Mouse (Mus musculus): ENCODE data around the gene Etl4. TPM values are rescaled to one million over a fixed set of nuclear protein-coding genes. Genes with fewer than 3 reads are reported as not detected.

Gene Etl4
- polyA plus RNA-seq, 2 experiments, result 2.2 to 2.3 TPM

GRCm38 (mm10) chr2:19910781-19911175, 1.2 kb downstream of the Etl4 start:
- no peak overlapping the region for H3K4me3 ChIP-seq (ENCODE audit: insufficient read depth in 1 of 2, low read depth in 2 of 2, low read length in 2 of 2)
- no peaks in the 10 kb centered on the region for H3K4me1 ChIP-seq (replicated peaks; ENCODE audit: control insufficient read depth in 2 of 2, insufficient read depth in 2 of 2, low read length in 1 of 2)
- DNase-seq (ENCODE audit: low read depth in 3 of 3, low spot score in 3 of 3), result no peak
- no peak overlapping the region for H3K27ac ChIP-seq
- no peak for TF ChIP-seq EP300 (IDR thresholded peaks at IDR 0.05; ENCODE audit: low read depth)
- no peak for TF ChIP-seq CTCF (IDR thresholded peaks at IDR 0.05; ENCODE audit: low read depth)
- H3K9me3 ChIP-seq (ENCODE audit: control insufficient read depth, low read length), result no peaks in the 10 kb centered on the region
- ATAC-seq (ENCODE audit: insufficient read depth), result no peak
- no peak overlapping the region for H3K9ac ChIP-seq (replicated peaks)
- 10% methylated on average over 8 of the region's 8 CpGs for WGBS (ENCODE audit: insufficient replicate concordance)
- H3K4me2 ChIP-seq (ENCODE audit: low read depth), result no peak overlapping the region
- no peaks in the 10 kb centered on the region for H3K36me3 ChIP-seq (replicated peaks; ENCODE audit: control insufficient read depth, insufficient read depth, low read depth)
- H3K27me3 ChIP-seq (ENCODE audit: control insufficient read depth, insufficient read depth, low read length), result peaks cover 19% of the 10 kb centered on the region

- no peaks in the 10 kb centered on the region for H3K27me3 ChIP-seq (ENCODE audit: control insufficient read depth, insufficient read depth, low read length)
- 19% methylated on average over 6 of the region's 6 CpGs for WGBS (ENCODE audit: insufficient replicate concordance)
- no peaks in the 10 kb centered on the region for H3K9me3 ChIP-seq (ENCODE audit: control insufficient read depth, low read length)
- H3K9ac ChIP-seq (replicated peaks), result no peak overlapping the region
- DNase-seq (ENCODE audit: low read depth in 3 of 3, low spot score in 3 of 3) (peak in 1 of 3 experiments; percentile 3), ATAC-seq (ENCODE audit: insufficient read depth) (no peak)
- TF ChIP-seq EP300 (IDR thresholded peaks at IDR 0.05; ENCODE audit: low read depth) (no peak), CTCF (IDR thresholded peaks at IDR 0.05; ENCODE audit: low read depth) (peak; percentile 87)
- no peak overlapping the region for H3K27ac ChIP-seq
- no peaks in the 10 kb centered on the region for H3K36me3 ChIP-seq (replicated peaks; ENCODE audit: control insufficient read depth, insufficient read depth, low read depth)
- no peak overlapping the region for H3K4me2 ChIP-seq (ENCODE audit: low read depth)
- no peaks in the 10 kb centered on the region for H3K4me1 ChIP-seq (replicated peaks; ENCODE audit: control insufficient read depth in 2 of 2, insufficient read depth in 2 of 2, low read length in 1 of 2)
- H3K4me3 ChIP-seq (ENCODE audit: insufficient read depth in 1 of 2, low read depth in 2 of 2, low read length in 2 of 2), result no peak overlapping the region
These were observed 9.6 kb downstream of the Etl4 start for GRCm38 (mm10) chr2:19919190-19919589.

GRCm38 (mm10) chr2:19930009-19930408, 20.4 kb downstream of the Etl4 start:
- H3K36me3 ChIP-seq (replicated peaks; ENCODE audit: control insufficient read depth, insufficient read depth, low read depth), result no peaks in the 10 kb centered on the region
- H3K4me1 ChIP-seq (replicated peaks; ENCODE audit: control insufficient read depth in 2 of 2, insufficient read depth in 2 of 2, low read length in 1 of 2), result no peaks in the 10 kb centered on the region
- no peak overlapping the region for H3K9ac ChIP-seq (replicated peaks)
- H3K4me2 ChIP-seq (ENCODE audit: low read depth), result no peak overlapping the region
- H3K4me3 ChIP-seq (ENCODE audit: insufficient read depth in 1 of 2, low read depth in 2 of 2, low read length in 2 of 2), result no peak overlapping the region
- TF ChIP-seq EP300 (IDR thresholded peaks at IDR 0.05; ENCODE audit: low read depth) (no peak), CTCF (IDR thresholded peaks at IDR 0.05; ENCODE audit: low read depth) (no peak)
- H3K9me3 ChIP-seq (ENCODE audit: control insufficient read depth, low read length), result no peaks in the 10 kb centered on the region
- no peak for DNase-seq (ENCODE audit: low read depth in 3 of 3, low spot score in 3 of 3)
- H3K27me3 ChIP-seq (ENCODE audit: control insufficient read depth, insufficient read depth, low read length), result no peaks in the 10 kb centered on the region
- no peak for ATAC-seq (ENCODE audit: insufficient read depth)
- no peak overlapping the region for H3K27ac ChIP-seq
- WGBS (ENCODE audit: insufficient replicate concordance), result 57% methylated on average over 1 of the region's 1 CpGs

GRCm38 (mm10) chr2:19933836-19934235, 24.3 kb downstream of the Etl4 start:
- 50% methylated on average over 1 of the region's 1 CpGs for WGBS (ENCODE audit: insufficient replicate concordance)
- Histone ChIP-seq H3K9me3 (ENCODE audit: control insufficient read depth, low read length) (no peaks in the 10 kb centered on the region), H3K4me3 (ENCODE audit: insufficient read depth in 1 of 2, low read depth in 2 of 2, low read length in 2 of 2) (no peak overlapping the region), H3K4me2 (ENCODE audit: low read depth) (no peak overlapping the region), H3K4me1 (replicated peaks; ENCODE audit: control insufficient read depth in 2 of 2, insufficient read depth in 2 of 2, low read length in 1 of 2) (no peaks in the 10 kb centered on the region), H3K27me3 (ENCODE audit: control insufficient read depth, insufficient read depth, low read length) (no peaks in the 10 kb centered on the region), H3K9ac (replicated peaks) (no peak overlapping the region), H3K36me3 (replicated peaks; ENCODE audit: control insufficient read depth, insufficient read depth, low read depth) (no peaks in the 10 kb centered on the region), H3K27ac (no peak overlapping the region)
- no peak for ATAC-seq (ENCODE audit: insufficient read depth)
- TF ChIP-seq CTCF (IDR thresholded peaks at IDR 0.05; ENCODE audit: low read depth) (no peak), EP300 (IDR thresholded peaks at IDR 0.05; ENCODE audit: low read depth) (no peak)
- no peak for DNase-seq (ENCODE audit: low read depth in 3 of 3, low spot score in 3 of 3)

- Histone ChIP-seq H3K4me2 (ENCODE audit: low read depth) (no peak overlapping the region), H3K9me3 (ENCODE audit: control insufficient read depth, low read length) (no peaks in the 10 kb centered on the region), H3K27me3 (ENCODE audit: control insufficient read depth, insufficient read depth, low read length) (no peaks in the 10 kb centered on the region), H3K36me3 (replicated peaks; ENCODE audit: control insufficient read depth, insufficient read depth, low read depth) (no peaks in the 10 kb centered on the region), H3K27ac (no peak overlapping the region), H3K4me1 (replicated peaks; ENCODE audit: control insufficient read depth in 2 of 2, insufficient read depth in 2 of 2, low read length in 1 of 2) (no peaks in the 10 kb centered on the region), H3K9ac (replicated peaks) (no peak overlapping the region), H3K4me3 (ENCODE audit: insufficient read depth in 1 of 2, low read depth in 2 of 2, low read length in 2 of 2) (no peak overlapping the region)
- ATAC-seq (ENCODE audit: insufficient read depth) (no peak), DNase-seq (ENCODE audit: low read depth in 3 of 3, low spot score in 3 of 3) (no peak)
- 69% methylated on average over 6 of the region's 6 CpGs for WGBS (ENCODE audit: insufficient replicate concordance)
- no peak for TF ChIP-seq EP300 (IDR thresholded peaks at IDR 0.05; ENCODE audit: low read depth)
- no peak for TF ChIP-seq CTCF (IDR thresholded peaks at IDR 0.05; ENCODE audit: low read depth)
These were observed 35.6 kb downstream of the Etl4 start for GRCm38 (mm10) chr2:19945205-19945604.

Data from liver, embryonic 14.5 days (tissue).